Mouse (Mus musculus): ENCODE results near the gene Cacng5.
A peak's percentile ranks its signal among the peaks of the same experiment; 100 is the strongest.

The Cacng5 gene

DNA sequence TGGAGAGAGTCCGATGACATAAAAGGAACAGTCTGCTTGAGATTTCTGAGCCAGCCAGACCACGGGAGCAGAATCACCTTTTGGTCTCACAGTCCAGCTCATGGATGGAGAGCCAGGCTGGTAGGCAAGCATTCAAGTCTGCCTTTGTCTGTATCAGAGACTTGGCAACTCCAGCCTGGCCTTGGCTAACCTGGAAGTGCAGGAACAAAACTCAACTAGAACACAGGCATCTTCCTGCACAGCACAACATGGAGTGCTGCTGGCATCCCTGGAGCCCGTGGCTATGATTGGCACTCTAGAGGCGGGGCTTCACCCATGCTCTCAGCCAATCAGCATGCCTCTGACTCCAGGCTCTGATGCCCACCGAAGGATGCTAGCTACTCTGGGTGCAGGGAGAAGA lies 38.0 kb downstream of the Cacng5 start:
- no peak for DNase-seq

DNA sequence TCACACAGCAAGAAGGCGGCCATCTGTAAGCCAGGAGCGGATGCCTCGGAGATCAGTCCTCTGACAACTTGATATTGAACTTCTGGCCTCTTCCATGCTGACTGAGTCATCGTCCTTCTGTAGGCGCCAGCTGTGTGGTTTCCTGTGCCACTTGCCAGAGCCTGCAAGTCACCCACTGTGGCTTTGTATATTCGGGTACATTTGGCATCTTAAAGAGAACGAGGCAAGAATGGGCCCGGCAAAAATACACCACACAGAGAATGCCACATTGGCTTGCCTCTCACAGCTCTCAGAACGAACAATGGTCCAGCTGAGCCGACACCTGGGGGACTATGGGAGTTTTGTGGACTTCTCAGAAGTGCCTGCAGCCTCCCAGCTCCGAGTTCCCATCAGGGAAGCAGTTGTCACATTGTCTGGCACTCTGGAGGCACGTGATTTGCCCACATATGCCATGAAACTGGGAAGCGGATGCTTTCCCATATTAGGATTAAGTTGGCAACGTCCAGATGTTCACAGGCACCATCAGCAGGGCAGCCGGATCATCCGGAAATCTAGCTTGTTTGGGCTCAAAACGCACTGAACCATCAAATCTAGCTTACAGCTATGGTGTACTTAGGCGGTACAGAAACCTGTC lies 38.9 kb downstream of the Cacng5 start:
- DNase-seq = no peak

DNA sequence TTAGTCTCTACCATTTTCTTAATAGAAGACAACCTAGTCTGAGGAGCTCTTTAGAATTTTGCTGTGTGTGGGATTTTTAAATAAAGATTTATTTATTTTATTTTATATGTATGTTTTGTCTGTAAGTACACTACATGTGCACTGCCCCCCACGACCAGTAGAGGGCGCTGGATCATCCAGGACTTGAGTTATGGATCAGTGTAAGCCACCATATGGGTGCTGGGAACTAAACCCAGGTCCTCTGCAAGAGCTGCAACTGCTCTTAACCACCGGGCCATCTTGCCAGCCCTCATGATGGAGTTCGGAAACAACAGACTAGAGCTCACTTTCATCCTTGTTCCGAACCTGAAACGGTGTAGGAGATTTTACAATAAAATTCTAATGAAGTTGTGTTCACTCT lies 42.1 kb downstream of the Cacng5 start:
- peak; percentile 55 for DNase-seq

- no peak for DNase-seq
Measured at GRCm38 (mm10) chr11:107867509-107867908, 47.3 kb downstream of the Cacng5 start.

DNA sequence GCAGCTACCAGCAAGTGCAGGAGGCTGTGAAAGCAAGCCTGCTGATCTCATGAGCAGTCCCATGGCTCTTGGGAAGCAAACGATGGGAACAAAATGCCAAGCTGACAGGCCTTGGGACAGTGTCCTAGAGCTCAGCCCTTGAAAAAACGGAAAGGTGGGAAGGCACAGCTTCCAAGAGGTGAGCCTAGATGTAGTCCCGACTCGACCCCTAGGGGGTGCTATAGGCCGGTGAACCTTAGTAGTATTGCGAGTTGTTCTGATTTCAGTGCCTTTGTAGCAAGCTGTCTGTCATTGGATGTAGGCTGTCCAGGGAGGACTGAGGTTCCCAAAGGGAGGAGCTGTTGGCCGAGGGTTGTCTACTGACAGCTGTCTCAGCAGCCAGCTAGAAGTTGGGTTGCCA lies 49.7 kb downstream of the Cacng5 start:
- peak; percentile 90 for DNase-seq

- DNase-seq = peak; percentile 88
Measured at GRCm38 (mm10) chr11:107864024-107864423, 50.8 kb downstream of the Cacng5 start.

- DNase-seq = no peak
Measured at GRCm38 (mm10) chr11:107861738-107862137, 53.1 kb downstream of the Cacng5 start.

DNA sequence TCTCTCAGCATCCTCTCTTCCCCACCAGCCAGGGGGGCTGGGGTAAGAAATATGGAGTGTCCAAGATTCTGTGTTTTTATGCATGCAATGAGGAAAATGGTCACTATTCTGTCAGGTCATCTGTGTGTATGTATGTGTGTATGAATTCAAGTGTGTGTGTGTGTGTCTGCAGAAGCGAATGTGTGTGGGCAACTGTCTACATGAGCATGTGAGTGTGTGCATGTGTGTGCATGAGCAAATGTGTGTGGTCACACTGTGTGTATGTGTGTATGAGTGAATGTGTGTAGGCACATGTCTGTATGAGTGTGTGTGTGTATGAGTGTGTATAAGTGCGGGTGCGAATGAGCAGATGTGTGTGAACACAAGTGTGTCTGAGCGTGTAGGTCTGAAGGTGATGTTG lies 55.0 kb downstream of the Cacng5 start:
- no peak for DNase-seq

GRCm38 (mm10) chr11:107859288-107859687 lies 55.6 kb downstream of the Cacng5 start:
- peak; percentile 91 for DNase-seq

DNA sequence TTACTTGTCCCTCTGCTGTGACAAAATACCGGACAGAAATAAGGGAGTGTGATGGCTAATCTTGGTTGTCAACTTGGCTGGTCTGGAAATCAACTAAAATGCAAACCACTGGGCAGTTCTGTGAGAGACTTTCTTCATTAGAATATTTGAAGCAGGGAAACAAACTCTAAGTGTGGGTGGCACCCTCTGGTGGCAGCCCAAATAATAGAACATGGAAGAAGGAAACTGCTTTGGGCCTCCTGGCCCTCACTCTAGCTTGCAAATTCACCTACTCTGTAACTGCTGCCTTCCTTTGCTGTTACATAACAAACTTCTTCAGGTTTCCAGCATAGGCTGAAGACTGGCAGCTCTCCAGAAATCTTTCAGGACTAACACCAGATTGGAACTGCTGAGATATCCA lies 61.8 kb downstream of the Cacng5 start:
- no peak for DNase-seq

DNA sequence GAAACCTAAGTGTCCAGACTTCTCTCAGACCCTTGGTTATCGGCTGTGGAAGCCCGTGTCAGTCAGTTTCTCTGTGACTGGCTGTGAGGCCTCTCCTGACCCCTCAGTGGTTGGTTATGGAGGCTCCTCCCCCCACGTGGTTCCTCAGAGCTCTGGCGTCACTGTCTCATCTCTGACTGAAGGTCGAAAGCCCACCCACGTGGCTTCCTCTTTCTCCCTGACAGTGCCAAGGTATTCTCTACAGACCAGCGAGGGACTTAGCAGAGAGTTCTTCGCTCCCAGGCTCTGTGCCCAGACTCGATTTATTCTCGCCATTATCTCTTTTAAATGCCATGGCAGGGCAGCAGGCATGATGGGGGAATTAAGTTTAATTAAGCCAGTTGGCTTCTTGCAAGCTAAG lies 65.2 kb downstream of the Cacng5 start:
- peak; percentile 78 for DNase-seq

DNA sequence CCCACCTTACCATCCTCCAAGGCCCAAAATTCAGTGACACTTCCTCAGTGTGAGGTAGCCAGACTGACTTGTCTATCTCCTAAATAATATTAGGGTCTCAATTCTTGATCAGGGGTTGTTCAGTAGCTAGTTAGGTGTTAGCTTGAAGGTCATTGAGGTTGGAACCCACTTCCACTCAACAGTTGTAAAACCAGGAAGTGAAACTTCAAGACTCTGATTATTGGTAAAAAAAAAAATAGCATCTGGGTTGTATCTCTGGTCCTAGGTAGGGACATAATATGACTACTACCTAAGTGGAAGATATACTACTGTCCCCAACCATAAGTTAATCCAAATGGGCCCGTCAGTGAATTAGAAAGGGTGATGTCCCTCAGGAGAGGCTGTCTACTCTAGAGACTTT lies 70.7 kb downstream of the Cacng5 start:
- DNase-seq = peak; percentile 46

GRCm38 (mm10) chr11:107833351-107834040 lies 81.4 kb downstream of the Cacng5 start:
- DNase-seq = peak; percentile 71
